ENCODE assay signal across 8 mouse cellular contexts in genomic region chr14:31335765-31336164, GRCm38 (mm10). TPM values are rescaled to one million over a fixed set of nuclear protein-coding genes. Genes with fewer than 3 reads are reported as not detected.
DNase-seq lines count a peak whose midpoint lies in the region; ATAC-seq and TF ChIP-seq lines count a peak whose summit lies in the region.

No protein-coding gene starts in this region.

- H3K27me3 ChIP-seq in embryonic facial prominence, embryonic 14.5 days (replicated peaks; ENCODE audit: control insufficient read depth, insufficient read depth, low read length): no peaks in the 10 kb centered on the region
- H3K27me3 ChIP-seq in hindbrain, postnatal 0 days (ENCODE audit: insufficient read depth, low read length): no peaks in the 10 kb centered on the region
- peaks cover 2% of the 10 kb centered on the region for H3K27me3 ChIP-seq in myocyte (ENCODE audit: control insufficient read depth, insufficient read depth, insufficient read length)

- peak; percentile 22 for DNase-seq in layer of hippocampus, adult 9-11 months
- DNase-seq in layer of hippocampus, postnatal 25 days (ENCODE audit: extremely low spot score in 1 of 2, low spot score in 1 of 2): no peak
- no peak for DNase-seq in embryonic facial prominence, embryonic 14.5 days (ENCODE audit: low spot score)
- no peak for DNase-seq in hindbrain, postnatal 0 days (ENCODE audit: low spot score)
- no peak for DNase-seq in right cerebral cortex, postnatal 36 days (ENCODE audit: low spot score in 2 of 2)
- no peak for DNase-seq in urinary bladder, postnatal 14 days (ENCODE audit: low spot score)
- no peak for DNase-seq in layer of hippocampus, adult 11-12 months (ENCODE audit: low spot score)

- H3K4me1 ChIP-seq in embryonic facial prominence, embryonic 14.5 days (ENCODE audit: control insufficient read depth, insufficient read depth, low read length): peaks cover 4% of the 10 kb centered on the region
- H3K4me1 ChIP-seq in hindbrain, postnatal 0 days (ENCODE audit: insufficient read depth, low read length): peaks cover 8% of the 10 kb centered on the region; the same call in 1 of the 2 replicates

- peaks cover 24% of the 10 kb centered on the region for H3K79me2 ChIP-seq in myocyte (ENCODE audit: control insufficient read depth, insufficient read depth)

- H3K9ac ChIP-seq in embryonic facial prominence, embryonic 14.5 days (ENCODE audit: low read depth, low read length): peak overlapping the region; percentile 91; the same call in 1 of the 2 replicates
- H3K9ac ChIP-seq in hindbrain, postnatal 0 days (replicated peaks; ENCODE audit: low read length): peak overlapping the region; percentile 86

- peak overlapping the region; percentile 91 for H3K4me3 ChIP-seq in embryonic facial prominence, embryonic 14.5 days (ENCODE audit: low read depth, low read length)
- peak overlapping the region; percentile 84 for H3K4me3 ChIP-seq in hindbrain, postnatal 0 days (ENCODE audit: low read length)
- peak overlapping the region; percentile 40 for H3K4me3 ChIP-seq in myocyte

- no peaks in the 10 kb centered on the region for H3K9me3 ChIP-seq in embryonic facial prominence, embryonic 14.5 days (ENCODE audit: control insufficient read depth, low read length)
- H3K9me3 ChIP-seq in hindbrain, postnatal 0 days (ENCODE audit: low read length): no peaks in the 10 kb centered on the region

- no peak for ATAC-seq in embryonic facial prominence, embryonic 14.5 days (ENCODE audit: low read depth)
- ATAC-seq in hindbrain, postnatal 0 days: no peak

- no peak for TF ChIP-seq CTCF in hindbrain, postnatal 0 days (IDR thresholded peaks at IDR 0.05; ENCODE audit: low read depth)

- H3K36me3 ChIP-seq in embryonic facial prominence, embryonic 14.5 days (ENCODE audit: control insufficient read depth, insufficient read depth, low read length): peaks cover 9% of the 10 kb centered on the region; the same call in 1 of the 2 replicates
- H3K36me3 ChIP-seq in hindbrain, postnatal 0 days (ENCODE audit: insufficient read depth, low read length): no peaks in the 10 kb centered on the region
- no peaks in the 10 kb centered on the region for H3K36me3 ChIP-seq in myocyte (ENCODE audit: control insufficient read depth, insufficient read depth)

- no peak for TF ChIP-seq POLR2A in myocyte (IDR thresholded peaks at IDR 0.05; ENCODE audit: insufficient read length, low read depth)

- no peak overlapping the region for H3K27ac ChIP-seq in embryonic facial prominence, embryonic 14.5 days (replicated peaks; ENCODE audit: low read depth, low read length)
- H3K27ac ChIP-seq in hindbrain, postnatal 0 days: peak overlapping the region; percentile 97

- 56% methylated on average over 3 of the region's 3 CpGs for WGBS in embryonic facial prominence, embryonic 14.5 days
- WGBS in hindbrain, postnatal 0 days: 31% methylated on average over 3 of the region's 3 CpGs

- H3ac ChIP-seq in myocyte (ENCODE audit: control insufficient read depth, insufficient read length): no peak overlapping the region

- peak overlapping the region; percentile 67 for H3K4me2 ChIP-seq in embryonic facial prominence, embryonic 14.5 days (ENCODE audit: low read depth, low read length)
- peak overlapping the region; percentile 60 for H3K4me2 ChIP-seq in hindbrain, postnatal 0 days (ENCODE audit: low read depth, low read length)
- H3K4me2 ChIP-seq in myocyte (ENCODE audit: low read depth): peak overlapping the region; percentile 79

TF ChIP-seq in myocyte, 11 proteins besides CTCF, POLR2A, EP300 and RAD21:
- TF ChIP-seq POLR2AphosphoS2 (IDR thresholded peaks at IDR 0.05; ENCODE audit: insufficient read length, low read depth) (no peak), REST (IDR thresholded peaks at IDR 0.05; ENCODE audit: insufficient read depth, insufficient read length) (no peak), MYOD1 (IDR thresholded peaks at IDR 0.05; ENCODE audit: control insufficient read depth in 1 of 3, insufficient read length in 2 of 3, low read depth in 2 of 3) (no peak), TCF3 (IDR thresholded peaks at IDR 0.05; ENCODE audit: insufficient read length, low read depth) (no peak), CEBPB (IDR thresholded peaks at IDR 0.05; ENCODE audit: insufficient read depth, poor library complexity, severe bottlenecking) (no peak), USF1 (IDR thresholded peaks at IDR 0.05; ENCODE audit: low read depth) (no peak), E2F4 (IDR thresholded peaks at IDR 0.05; ENCODE audit: insufficient read depth) (no peak), TCF12 (IDR thresholded peaks at IDR 0.05; ENCODE audit: insufficient read depth, poor library complexity, severe bottlenecking) (no peak), SRF (IDR thresholded peaks at IDR 0.05; ENCODE audit: control insufficient read depth, insufficient read length, low read depth) (no peak), MAX (IDR thresholded peaks at IDR 0.05; ENCODE audit: low read depth) (no peak)

RNA-seq across cellular contexts. Expression of gene Capn7, which starts 0.7 kb away (rescaled TPM):
- total RNA-seq in layer of hippocampus, postnatal 25 days (2021): 10 to 100 TPM; 36.8 to 40.1 TPM
- 43.8 and 47.4 TPM in 2 replicates for polyA plus RNA-seq in embryonic facial prominence, embryonic 14.5 days (2014; fragmentation: Nextera tagmentation; extraction: Ambion mirVana)
- 46.8 and 48.2 TPM in 2 replicates for total RNA-seq in hindbrain, postnatal 0 days (2014; rRNA removed)
- polyA plus RNA-seq in hindbrain, postnatal 0 days (2015; fragmentation: Nextera tagmentation; extraction: Ambion mirVana): 50.4 and 50.5 TPM in 2 replicates
- polyA plus RNA-seq in myocyte (2012; fragmentation: generic; extraction: Trizol): 9.3 TPM

RNA-seq across cellular contexts. Expression of gene Dnah1, which starts 12.1 kb away (rescaled TPM):
- 1 to 10 TPM; 4.4 TPM for total RNA-seq in layer of hippocampus, postnatal 25 days (2021)
- 5.9 and 7.6 TPM in 2 replicates for polyA plus RNA-seq in embryonic facial prominence, embryonic 14.5 days (2014; fragmentation: Nextera tagmentation; extraction: Ambion mirVana)
- 5.1 and 9.9 TPM in 2 replicates for total RNA-seq in hindbrain, postnatal 0 days (2014; rRNA removed)
- 2.1 and 2.6 TPM in 2 replicates for polyA plus RNA-seq in hindbrain, postnatal 0 days (2015; fragmentation: Nextera tagmentation; extraction: Ambion mirVana)
- polyA plus RNA-seq in myocyte (2012; fragmentation: generic; extraction: Trizol): 0.02 TPM

Comparison
In these comparisons a context has a peak if more than half of its experiments do, and no peak if none do; other contexts are left out.
1. H3K4me3 ChIP-seq: peak in every context shown above with its lines; median percentile 91 in embryonic facial prominence, embryonic 14.5 days; 84 in hindbrain, postnatal 0 days; 40 in myocyte.